Mouse (Mus musculus) heart, postnatal 25 days (tissue): ENCODE measurements around the gene Ralgds. TPM values are rescaled to one million over a fixed set of nuclear protein-coding genes. Genes with fewer than 3 reads are reported as not detected.

Source experiments
- DNase-seq: peaks from one replicate; pipeline ENCODE4 v3.0.0; 2022; ENCODE audit warnings: low spot score
- intact Hi-C: fragments of 180-260 bp; cut with DNase I; formaldehyde crosslinking; loops from one replicate; pipeline ENCODE4 v1.15.1; 2025
- total RNA-seq, 2 experiments: library from RNA; stranded (reverse); gene quantifications; 2 replicates each; pipeline ENCODE4 v1.2.3; 2021

The Ralgds gene
- total RNA-seq, 2 experiments from 2014 or later: 11.9 to 13.8 TPM

GRCm38 (mm10) chr2:28547237-28548172, 34.6 kb downstream of the Ralgds start:
- intact Hi-C loops: loop anchor here (1.0 kb wide), 1 partner anchor 33 kb away; no protein-coding TSS in a partner anchor
- peak; percentile 59 for DNase-seq

- no peak for DNase-seq
- intact Hi-C loops: no loop called here
Observed at GRCm38 (mm10) chr2:28549157-28549556, 36.2 kb downstream of the Ralgds start.

- DNase-seq: no peak
- intact Hi-C loops: no loop called here
Observed at GRCm38 (mm10) chr2:28552301-28552700, 39.4 kb downstream of the Ralgds start.

GRCm38 (mm10) chr2:28557452-28557851, 44.5 kb downstream of the Ralgds start:
- intact Hi-C loops: no loop called here
- no peak for DNase-seq

GRCm38 (mm10) chr2:28563303-28563702, 50.4 kb downstream of the Ralgds start, which contains the start of gene Cel:
Cel (minus strand) TSS chr2:28563403.
- no peak for DNase-seq
- intact Hi-C loops: no loop called here

- DNase-seq: no peak
- intact Hi-C loops: no loop called here
Observed at GRCm38 (mm10) chr2:28563830-28564229, 50.9 kb downstream of the Ralgds start.

GRCm38 (mm10) chr2:28564380-28564779, 51.5 kb downstream of the Ralgds start:
- intact Hi-C loops: no loop called here
- DNase-seq: no peak

- DNase-seq: no peak
Observed at GRCm38 (mm10) chr2:28566545-28566944, 53.6 kb downstream of the Ralgds start.

GRCm38 (mm10) chr2:28569903-28570302, 57.0 kb downstream of the Ralgds start:
- intact Hi-C loops: no loop called here
- no peak for DNase-seq

More at GRCm38 (mm10) chr2:28566545-28566944, 53.6 kb downstream of the Ralgds start:
- intact Hi-C loops: no loop called here

- intact Hi-C loops: no loop called here
- no peak for DNase-seq
Observed at GRCm38 (mm10) chr2:28575341-28575740, 62.4 kb downstream of the Ralgds start.

- DNase-seq: no peak
- intact Hi-C loops: no loop called here
Observed at GRCm38 (mm10) chr2:28576815-28577214, 63.9 kb downstream of the Ralgds start.

- intact Hi-C loops: no loop called here
- no peak for DNase-seq
Observed at GRCm38 (mm10) chr2:28578003-28578402, 65.1 kb downstream of the Ralgds start.

- DNase-seq: peak; percentile 75
- intact Hi-C loops: no loop called here
Observed at GRCm38 (mm10) chr2:28582647-28583353, 69.9 kb downstream of the Ralgds start.

- no peak for DNase-seq
- intact Hi-C loops: no loop called here
Observed at GRCm38 (mm10) chr2:28583651-28584050, 70.7 kb downstream of the Ralgds start, which contains the start of gene Gtf3c5. Gtf3c5 (minus strand) TSS chr2:28583751.

GRCm38 (mm10) chr2:28585043-28585571, 72.2 kb downstream of the Ralgds start:
- peak; percentile 47 for DNase-seq
- intact Hi-C loops: loop anchor here (1.0 kb wide), 1 partner anchor 69 kb away; no protein-coding TSS in a partner anchor

- intact Hi-C loops: loop anchor here (1.0 kb wide), 1 partner anchor 69 kb away; no protein-coding TSS in a partner anchor
Observed at GRCm38 (mm10) chr2:28585730-28586129, 72.8 kb downstream of the Ralgds start.

GRCm38 (mm10) chr2:28588574-28588973, 75.6 kb downstream of the Ralgds start:
- intact Hi-C loops: no loop called here
- DNase-seq: no peak

More at GRCm38 (mm10) chr2:28585730-28586129, 72.8 kb downstream of the Ralgds start:
- DNase-seq: no peak

GRCm38 (mm10) chr2:28591479-28591878, 78.6 kb downstream of the Ralgds start:
- DNase-seq: no peak
- intact Hi-C loops: no loop called here

- no peak for DNase-seq
- intact Hi-C loops: no loop called here
Observed at GRCm38 (mm10) chr2:28592809-28593208, 79.9 kb downstream of the Ralgds start.

GRCm38 (mm10) chr2:28596021-28596420, 83.1 kb downstream of the Ralgds start:
- DNase-seq: no peak
- intact Hi-C loops: no loop called here
